Mouse (Mus musculus): Measurements from ENCODE around the gene Rwdd2a. TPM values are rescaled to one million over a fixed set of nuclear protein-coding genes. Genes with fewer than 3 reads are reported as not detected.

Gene Rwdd2a
- polyA plus RNA-seq, 1 experiment from 2014 or later, result 4.1 TPM

DNA sequence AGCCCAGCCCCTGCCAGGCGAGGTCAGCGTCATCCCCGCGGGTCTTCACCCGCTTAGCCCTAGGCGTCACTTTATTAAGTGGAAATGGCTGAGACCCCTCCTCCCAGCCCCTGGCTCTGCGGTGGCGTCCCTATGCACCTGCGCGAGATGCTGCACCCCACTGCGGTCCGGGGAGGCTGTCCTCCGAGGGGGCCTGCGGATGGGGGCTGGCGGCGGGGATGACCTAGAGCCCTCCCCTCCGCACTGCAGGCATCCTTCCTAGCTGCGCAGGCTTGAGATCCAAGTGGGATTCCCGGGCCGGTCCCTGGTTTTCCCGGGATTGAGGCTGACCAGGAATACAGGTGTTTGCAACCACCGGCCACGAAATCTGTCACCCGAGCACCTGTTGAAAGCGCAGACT, 405 bp downstream of the Rwdd2a start:
- no peak for TF ChIP-seq CTCF (IDR thresholded peaks at IDR 0.05; ENCODE audit: low read depth)
- H3K27ac ChIP-seq (ENCODE audit: low read depth), result no peak overlapping the region
- peak overlapping the region; percentile 68 for H3K9ac ChIP-seq
- peak; percentile 14 for DNase-seq
- 0 out of 2 replicates have a peak, but pooled peaks cover 3% of the 10 kb centered on the region for H3K4me1 ChIP-seq (ENCODE audit: insufficient read depth)
- H3K4me3 ChIP-seq (ENCODE audit: low read depth, low read length), result peak overlapping the region; percentile 71
- H3K27me3 ChIP-seq (ENCODE audit: insufficient read depth, low read length), result no peaks in the 10 kb centered on the region
- H3K9me3 ChIP-seq (ENCODE audit: low read depth, low read length), result no peaks in the 10 kb centered on the region
- under 1% methylated on average over 25 of the region's 25 CpGs for WGBS
- peaks cover 19% of the 10 kb centered on the region for H3K36me3 ChIP-seq (ENCODE audit: insufficient read depth)
- peak overlapping the region; percentile 97 for H3K4me2 ChIP-seq
- ATAC-seq (ENCODE audit: insufficient read depth), result no peak

DNA sequence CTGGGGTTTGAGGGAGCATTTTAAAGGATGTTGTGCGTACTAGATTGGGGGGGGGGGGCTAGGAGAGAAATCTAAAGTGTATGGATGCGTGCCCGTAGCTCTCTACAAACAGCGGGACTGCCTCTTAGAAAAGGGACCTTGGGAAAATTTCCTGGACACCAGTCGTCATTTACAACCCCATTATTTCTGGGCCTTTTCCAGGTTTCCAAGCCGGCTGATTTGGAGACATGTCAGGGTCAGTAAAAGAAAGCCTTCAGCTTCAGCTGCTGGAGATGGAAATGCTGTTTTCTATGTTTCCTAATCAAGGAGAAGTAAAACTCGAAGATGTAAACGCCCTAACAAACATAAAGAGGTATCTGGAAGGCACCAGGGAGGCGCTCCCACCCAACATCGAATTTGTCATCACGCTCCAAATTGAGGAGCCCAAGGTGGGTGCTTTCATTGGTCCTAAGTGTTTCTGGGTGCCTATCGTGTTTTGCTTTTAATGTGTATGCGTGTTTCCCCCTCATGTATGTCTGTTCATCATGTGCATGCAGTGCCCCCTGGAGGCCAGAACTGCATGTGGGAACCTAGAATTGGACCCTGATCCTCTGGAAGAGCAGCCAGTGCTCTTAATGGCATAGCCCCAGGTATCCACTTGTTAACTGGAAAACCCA, 973 bp downstream of the Rwdd2a start:
- ATAC-seq (ENCODE audit: insufficient read depth) (no peak), DNase-seq (peak; percentile 93)
- H3K4me2 ChIP-seq, result peak overlapping the region; percentile 97
- 11% methylated on average over 13 of the region's 13 CpGs for WGBS
- H3K4me1 ChIP-seq (ENCODE audit: insufficient read depth), result 0 out of 2 replicates have a peak, but pooled peaks cover 3% of the 10 kb centered on the region
- peak; percentile 87 for TF ChIP-seq CTCF (IDR thresholded peaks at IDR 0.05; ENCODE audit: low read depth)
- peak overlapping the region; percentile 68; the same call in 1 of the 2 replicates for H3K9ac ChIP-seq
- H3K4me3 ChIP-seq (ENCODE audit: low read depth, low read length), result peak overlapping the region; percentile 71
- peaks cover 13% of the 10 kb centered on the region for H3K36me3 ChIP-seq (ENCODE audit: insufficient read depth)
- no peaks in the 10 kb centered on the region for H3K27me3 ChIP-seq (ENCODE audit: insufficient read depth, low read length)
- H3K27ac ChIP-seq (ENCODE audit: low read depth), result no peak overlapping the region
- H3K9me3 ChIP-seq (ENCODE audit: low read depth, low read length), result no peaks in the 10 kb centered on the region

DNA sequence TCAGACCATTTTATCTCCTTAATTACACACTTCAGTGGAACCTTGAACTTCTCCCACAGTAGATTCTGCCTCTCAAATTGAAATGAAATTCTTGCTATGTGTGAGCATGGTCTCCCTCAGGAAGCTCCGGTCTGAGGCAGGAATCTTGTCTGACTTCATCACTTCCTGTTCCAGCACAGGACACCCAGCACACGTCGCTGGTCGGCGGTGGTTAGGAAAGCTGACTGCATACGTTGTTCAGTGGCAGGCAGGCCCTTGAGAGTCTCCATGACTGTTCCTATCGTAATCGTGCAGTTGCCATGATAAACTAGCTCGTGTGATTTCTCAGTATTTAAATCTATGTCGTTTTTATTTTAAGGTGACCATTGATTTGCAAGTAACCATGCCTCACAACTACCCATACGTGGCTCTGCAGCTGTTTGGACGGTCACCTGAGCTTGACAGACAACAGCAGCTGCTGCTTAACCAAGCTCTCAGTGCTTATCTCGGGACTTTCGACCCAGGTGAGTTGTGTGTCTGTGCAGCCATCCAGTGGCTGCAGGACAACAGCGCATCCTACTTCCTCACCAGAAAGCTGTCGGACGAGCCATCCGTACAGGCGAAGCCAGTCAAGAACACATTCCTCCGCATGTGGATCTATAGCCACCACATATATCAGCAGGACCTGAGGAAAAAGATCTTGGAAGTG, 2.0 kb downstream of the Rwdd2a start:
- H3K9me3 ChIP-seq (ENCODE audit: low read depth, low read length), result no peaks in the 10 kb centered on the region
- no peak for TF ChIP-seq CTCF (IDR thresholded peaks at IDR 0.05; ENCODE audit: low read depth)
- H3K4me2 ChIP-seq, result no peak overlapping the region
- H3K9ac ChIP-seq, result no peak overlapping the region
- DNase-seq, result peak; percentile 28
- H3K36me3 ChIP-seq (ENCODE audit: insufficient read depth), result 0 out of 2 replicates have a peak, but pooled peaks cover 7% of the 10 kb centered on the region
- no peak overlapping the region for H3K4me3 ChIP-seq (ENCODE audit: low read depth, low read length)
- no peak for ATAC-seq (ENCODE audit: insufficient read depth)
- no peak overlapping the region for H3K27ac ChIP-seq (ENCODE audit: low read depth)
- H3K4me1 ChIP-seq (ENCODE audit: insufficient read depth), result 0 out of 2 replicates have a peak, but pooled peaks cover 3% of the 10 kb centered on the region
- no peaks in the 10 kb centered on the region for H3K27me3 ChIP-seq (ENCODE audit: insufficient read depth, low read length)
- 68% methylated on average over 20 of the region's 20 CpGs for WGBS

DNA sequence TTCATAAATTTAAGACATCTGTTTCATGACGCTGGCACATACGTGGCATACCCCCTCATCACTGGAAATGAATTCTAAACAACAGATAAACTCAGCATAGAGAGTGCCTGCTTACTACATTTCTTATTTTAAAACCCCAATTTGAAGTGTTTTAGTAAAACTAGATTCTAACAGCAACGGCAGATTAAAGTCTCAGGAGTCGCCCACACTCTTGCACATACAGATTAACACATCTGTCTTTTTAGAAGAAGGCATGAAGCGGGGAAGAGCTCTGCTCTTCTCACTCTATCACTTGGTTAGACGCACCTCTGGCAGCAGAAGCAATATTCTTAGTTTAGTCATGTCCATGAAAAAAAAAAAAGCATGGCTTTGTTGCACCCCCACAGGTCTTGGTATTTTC, 3.4 kb downstream of the Rwdd2a start:
- no peak overlapping the region for H3K27ac ChIP-seq (ENCODE audit: low read depth)
- TF ChIP-seq CTCF (IDR thresholded peaks at IDR 0.05; ENCODE audit: low read depth), result no peak
- H3K27me3 ChIP-seq (ENCODE audit: insufficient read depth, low read length), result no peaks in the 10 kb centered on the region
- no peaks in the 10 kb centered on the region for H3K36me3 ChIP-seq (ENCODE audit: insufficient read depth)
- no peak overlapping the region for H3K9ac ChIP-seq
- no peak for ATAC-seq (ENCODE audit: insufficient read depth)
- DNase-seq, result no peak
- H3K9me3 ChIP-seq (ENCODE audit: low read depth, low read length), result no peaks in the 10 kb centered on the region
- no peak overlapping the region for H3K4me3 ChIP-seq (ENCODE audit: low read depth, low read length)
- H3K4me1 ChIP-seq (ENCODE audit: insufficient read depth), result 0 out of 2 replicates have a peak, but pooled peaks cover 3% of the 10 kb centered on the region
- 80% methylated on average over 6 of the region's 6 CpGs for WGBS
- H3K4me2 ChIP-seq, result no peak overlapping the region

DNA sequence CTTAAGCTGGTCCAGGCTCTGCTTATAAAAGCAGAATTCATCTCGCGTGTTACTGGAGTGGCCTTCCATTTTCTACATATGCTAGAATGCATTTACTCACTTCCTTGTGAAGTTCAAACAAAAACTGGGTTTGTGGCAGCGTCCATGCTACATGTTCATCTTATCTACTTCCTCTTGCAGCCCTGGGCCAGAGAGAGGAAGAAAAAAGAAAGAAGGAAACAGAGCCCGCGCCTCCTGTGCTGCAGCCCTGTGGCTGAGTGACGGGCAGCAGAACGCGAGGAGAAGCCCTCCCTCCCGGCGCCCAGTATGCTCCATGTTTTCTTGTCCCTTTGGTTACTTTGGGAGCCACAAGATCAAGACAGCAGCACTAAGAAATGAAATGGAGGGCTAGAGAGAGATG, 7.9 kb downstream of the Rwdd2a start:
- no peaks in the 10 kb centered on the region for H3K27me3 ChIP-seq (ENCODE audit: insufficient read depth, low read length)
- H3K4me2 ChIP-seq, result no peak overlapping the region
- no peak overlapping the region for H3K4me3 ChIP-seq (ENCODE audit: low read depth, low read length)
- no peaks in the 10 kb centered on the region for H3K9me3 ChIP-seq (ENCODE audit: low read depth, low read length)
- no peak overlapping the region for H3K27ac ChIP-seq (ENCODE audit: low read depth)
- H3K9ac ChIP-seq, result no peak overlapping the region
- ATAC-seq (ENCODE audit: insufficient read depth) (no peak), DNase-seq (no peak)
- no peaks in the 10 kb centered on the region for H3K36me3 ChIP-seq (ENCODE audit: insufficient read depth)
- H3K4me1 ChIP-seq (ENCODE audit: insufficient read depth), result no peaks in the 10 kb centered on the region
- no peak for TF ChIP-seq CTCF (IDR thresholded peaks at IDR 0.05; ENCODE audit: low read depth)
- WGBS, result 80% methylated on average over 10 of the region's 10 CpGs

DNA sequence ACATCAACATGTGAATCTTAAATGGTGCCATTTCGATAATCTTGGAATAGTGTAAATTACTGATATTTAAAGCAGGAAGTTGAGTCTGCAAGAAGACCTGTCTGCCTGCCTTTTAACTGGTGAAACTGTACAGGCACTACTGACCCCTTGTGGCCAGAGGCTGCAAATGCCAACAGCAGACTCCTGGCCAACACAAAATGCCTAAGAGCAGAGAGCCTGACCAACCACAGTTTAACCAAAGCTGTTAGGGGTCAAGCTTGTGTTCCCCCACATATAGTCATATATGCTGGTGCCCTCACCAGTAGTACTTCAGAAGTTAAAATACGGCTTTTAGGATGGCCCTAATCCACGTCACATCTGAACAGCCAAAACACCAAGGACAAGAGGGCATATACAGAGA, 11.9 kb downstream of the Rwdd2a start:
- peak; percentile 37 for ATAC-seq (ENCODE audit: insufficient read depth)
- TF ChIP-seq CTCF (IDR thresholded peaks at IDR 0.05; ENCODE audit: low read depth), result peak; percentile 92
- WGBS, result 50% methylated on average over 3 of the region's 3 CpGs

DNA sequence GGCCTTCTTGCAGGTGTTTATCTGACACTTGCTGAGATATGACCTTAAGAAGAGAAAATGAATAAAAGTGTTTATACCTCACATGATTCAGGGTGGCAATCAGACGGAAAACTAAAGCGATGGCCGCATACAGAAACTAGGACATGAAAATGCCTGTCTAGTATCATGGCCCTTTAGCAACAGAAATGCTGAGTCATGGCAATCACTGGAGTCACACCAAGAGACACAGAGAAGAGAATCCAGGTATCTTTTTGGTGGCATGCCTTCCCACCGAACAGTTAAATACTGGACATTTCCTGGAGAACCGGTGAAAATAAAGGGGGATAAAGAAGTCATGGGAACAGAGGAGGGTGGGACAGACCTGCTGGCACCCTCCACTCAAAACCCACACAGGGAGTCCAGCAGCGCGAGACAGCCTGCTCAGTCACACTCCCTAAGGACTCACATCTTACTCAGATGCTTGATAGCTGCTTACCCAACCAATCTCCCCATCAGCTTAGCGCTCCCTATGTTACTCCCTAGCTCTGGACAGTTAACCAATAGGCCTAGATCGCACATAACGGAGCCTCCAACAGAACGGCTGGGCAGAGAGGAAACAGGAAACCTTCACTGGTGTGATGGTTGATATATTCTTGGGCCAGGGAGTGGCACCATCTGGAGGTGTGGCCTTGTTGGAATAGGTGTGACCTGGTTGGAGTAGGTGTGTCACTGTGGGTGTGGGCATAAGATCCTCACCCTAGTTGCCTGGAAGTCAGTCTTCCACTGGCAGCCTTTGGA, 15.4 kb downstream of the Rwdd2a start:
- Histone ChIP-seq H3K4me2 (no peak overlapping the region), H3K4me1 (ENCODE audit: insufficient read depth) (no peaks in the 10 kb centered on the region), H3K27me3 (ENCODE audit: insufficient read depth, low read length) (no peaks in the 10 kb centered on the region), H3K4me3 (ENCODE audit: low read depth, low read length) (no peak overlapping the region), H3K9me3 (ENCODE audit: low read depth, low read length) (no peaks in the 10 kb centered on the region), H3K9ac (no peak overlapping the region), H3K27ac (ENCODE audit: low read depth) (no peak overlapping the region), H3K36me3 (ENCODE audit: insufficient read depth) (0 out of 2 replicates have a peak, but pooled peaks cover 4% of the 10 kb centered on the region)
- TF ChIP-seq CTCF (IDR thresholded peaks at IDR 0.05; ENCODE audit: low read depth), result no peak
- no peak for ATAC-seq (ENCODE audit: insufficient read depth)
- no peak for DNase-seq
- 84% methylated on average over 11 of the region's 11 CpGs for WGBS

More for the DNA sequence above, 11.9 kb downstream of the Rwdd2a start:
- Histone ChIP-seq H3K4me1 (ENCODE audit: insufficient read depth) (no peaks in the 10 kb centered on the region), H3K9ac (no peak overlapping the region), H3K27ac (ENCODE audit: low read depth) (no peak overlapping the region), H3K4me2 (no peak overlapping the region), H3K9me3 (ENCODE audit: low read depth, low read length) (no peaks in the 10 kb centered on the region), H3K36me3 (ENCODE audit: insufficient read depth) (no peaks in the 10 kb centered on the region), H3K27me3 (ENCODE audit: insufficient read depth, low read length) (no peaks in the 10 kb centered on the region), H3K4me3 (ENCODE audit: low read depth, low read length) (no peak overlapping the region)
- DNase-seq, result peak; percentile 89

Measured in lung, embryonic 14.5 days (tissue).